Mouse (Mus musculus) forebrain, embryonic 11.5 days (tissue): ENCODE results near the gene B3galnt2. TPM values are rescaled to one million over a fixed set of nuclear protein-coding genes. Genes with fewer than 3 reads are reported as not detected.

Experiments used
- ATAC-seq: fragments of 200-750 bp; cut with Nextera tagmentation; replicated peaks from 2 replicates; pipeline ENCODE4 v1.8.0; 2017; ENCODE audit warnings: moderate TSS enrichment; ENCODE audit not compliant: low FRiP score
- DNase-seq: peaks from one replicate; pipeline ENCODE4 v3.0.0-alpha.2; 2017; ENCODE audit warnings: low spot score
- H3K27ac ChIP-seq: fragments of 300-500 bp; sonication (generic); 2 replicates; pipeline ENCODE4 v1.5.1; 2014; ENCODE audit warnings: low read depth, low read length
- H3K27me3 ChIP-seq: fragments of 300-500 bp; sonication (generic); 2 replicates; pipeline ENCODE4 v1.6.1; 2014; ENCODE audit warnings: mild to moderate bottlenecking, low read length, mixed read lengths; ENCODE audit not compliant: control insufficient read depth, insufficient read depth
- H3K36me3 ChIP-seq: fragments of 300-500 bp; sonication (generic); 2 replicates; pipeline ENCODE4 v1.6.1; 2014; ENCODE audit warnings: mild to moderate bottlenecking, low read length, moderate library complexity, mixed read lengths; ENCODE audit not compliant: control insufficient read depth, insufficient read depth
- H3K4me1 ChIP-seq: fragments of 300-500 bp; sonication (generic); replicated peaks from 2 replicates; pipeline ENCODE4 v1.6.1; 2014; ENCODE audit warnings: low read length, mixed read lengths; ENCODE audit not compliant: control insufficient read depth, insufficient read depth
- H3K4me2 ChIP-seq: fragments of 300-500 bp; sonication (generic); 2 replicates; pipeline ENCODE4 v1.6.1; 2014; ENCODE audit warnings: low read depth, mild to moderate bottlenecking, low read length, moderate library complexity, mixed read lengths; ENCODE audit not compliant: severe bottlenecking
- H3K4me3 ChIP-seq: fragments of 300-500 bp; sonication (generic); 2 replicates; pipeline ENCODE4 v1.5.1; 2014; ENCODE audit warnings: low read depth, low read length
- H3K9ac ChIP-seq: fragments of 300-500 bp; sonication (generic); 2 replicates; pipeline ENCODE4 v1.6.1; 2014; ENCODE audit warnings: low read length
- H3K9me3 ChIP-seq: fragments of 300-500 bp; sonication (generic); 2 replicates; pipeline ENCODE4 v1.6.1; 2016; ENCODE audit warnings: low read length, mixed read lengths; ENCODE audit not compliant: control insufficient read depth
- WGBS: fragments of 180-500 bp; shearing (Covaris S2); extraction: QIAGEN DNeasy Blood & Tissue Kit; methylation state at CpG from one replicate; pipeline ENCODE4 v1.1.7; 2014; 5-methylcytosine and 5-hydroxymethylcytosine counted together
- polyA plus RNA-seq: library from polyadenylated mRNA; unstranded; fragments of >200 nt; fragmentation: Nextera tagmentation; extraction: Ambion mirVana; gene quantifications from 2 replicates; pipeline ENCODE4 v1.2.1, GENCODE M21; 2014

B3galnt2 gene
- polyA plus RNA-seq, 1 experiment from 2014 or later: 44.1 TPM

DNA sequence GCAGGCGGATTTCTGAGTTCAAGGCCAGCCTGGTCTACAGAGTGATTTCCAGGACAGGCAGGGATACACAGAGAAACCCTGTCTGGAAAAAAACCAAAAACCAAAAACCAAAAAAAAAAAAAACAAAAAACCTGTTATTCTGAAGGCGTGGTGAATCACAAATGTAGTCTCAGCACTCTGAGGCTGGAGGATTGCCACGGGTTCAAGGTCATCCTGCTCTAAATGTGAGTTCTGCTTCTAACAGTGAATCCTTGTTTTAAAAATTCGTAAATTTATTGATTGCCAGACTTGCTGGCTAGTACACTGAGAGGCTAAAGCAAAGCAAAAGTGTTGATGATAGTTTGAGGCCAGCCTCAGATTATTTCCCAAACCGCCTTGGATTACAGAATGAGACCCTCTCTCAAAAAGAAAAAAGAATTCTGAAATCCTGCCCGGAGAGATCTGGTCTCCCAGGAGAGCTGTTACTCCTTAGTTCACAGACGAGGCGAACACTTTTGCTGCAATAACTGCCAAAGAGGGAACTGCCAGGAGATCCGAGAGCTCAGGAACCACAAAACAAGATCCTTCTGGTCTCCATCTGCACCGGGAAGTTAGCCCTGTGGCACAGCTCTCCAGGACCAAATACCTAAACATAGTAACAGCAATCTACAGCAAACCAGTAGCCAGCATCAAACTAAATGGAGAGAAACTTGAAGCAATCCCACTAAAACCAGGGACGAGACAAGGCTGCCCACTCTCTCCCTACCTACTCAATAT, 81.8 kb downstream of the B3galnt2 start:
- Histone ChIP-seq H3K4me3 (no peak overlapping the region), H3K27ac (no peak overlapping the region), H3K9ac (no peak overlapping the region), H3K4me1 (no peaks in the 10 kb centered on the region), H3K4me2 (no peak overlapping the region), H3K9me3 (no peaks in the 10 kb centered on the region), H3K36me3 (no peaks in the 10 kb centered on the region), H3K27me3 (no peaks in the 10 kb centered on the region)
- no peak for DNase-seq
- 97% methylated on average over 11 of the region's 11 CpGs for WGBS
- ATAC-seq: no peak

DNA sequence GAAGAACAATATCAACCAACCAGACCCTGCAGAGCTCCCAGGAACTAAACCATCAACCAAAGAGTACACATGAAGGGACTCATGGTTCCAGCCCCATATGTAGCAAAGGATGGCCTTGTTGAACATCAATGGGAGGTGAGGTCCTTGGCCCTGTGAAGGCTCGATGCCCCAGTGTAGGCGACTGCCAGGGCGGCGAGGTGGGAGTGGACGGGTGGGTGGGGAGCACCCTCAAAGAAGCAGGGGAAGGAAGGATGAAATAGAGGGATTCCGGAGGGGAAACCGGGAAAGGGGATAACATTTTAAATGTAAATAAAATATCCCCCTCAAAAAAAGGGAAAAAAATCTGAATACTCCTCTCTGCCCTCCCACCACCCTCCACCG, 84.6 kb downstream of the B3galnt2 start:
- Histone ChIP-seq H3K4me2 (peak overlapping the region; percentile 85), H3K27me3 (no peaks in the 10 kb centered on the region), H3K9me3 (no peaks in the 10 kb centered on the region), H3K36me3 (no peaks in the 10 kb centered on the region), H3K27ac (peak overlapping the region; percentile 93; the same call in 1 of the 2 replicates), H3K4me1 (no peaks in the 10 kb centered on the region), H3K4me3 (peak overlapping the region; percentile 65), H3K9ac (peak overlapping the region; percentile 91)
- DNase-seq (no peak), ATAC-seq (peak; percentile 51)
- WGBS: 1% methylated on average over 8 of the region's 8 CpGs

DNA sequence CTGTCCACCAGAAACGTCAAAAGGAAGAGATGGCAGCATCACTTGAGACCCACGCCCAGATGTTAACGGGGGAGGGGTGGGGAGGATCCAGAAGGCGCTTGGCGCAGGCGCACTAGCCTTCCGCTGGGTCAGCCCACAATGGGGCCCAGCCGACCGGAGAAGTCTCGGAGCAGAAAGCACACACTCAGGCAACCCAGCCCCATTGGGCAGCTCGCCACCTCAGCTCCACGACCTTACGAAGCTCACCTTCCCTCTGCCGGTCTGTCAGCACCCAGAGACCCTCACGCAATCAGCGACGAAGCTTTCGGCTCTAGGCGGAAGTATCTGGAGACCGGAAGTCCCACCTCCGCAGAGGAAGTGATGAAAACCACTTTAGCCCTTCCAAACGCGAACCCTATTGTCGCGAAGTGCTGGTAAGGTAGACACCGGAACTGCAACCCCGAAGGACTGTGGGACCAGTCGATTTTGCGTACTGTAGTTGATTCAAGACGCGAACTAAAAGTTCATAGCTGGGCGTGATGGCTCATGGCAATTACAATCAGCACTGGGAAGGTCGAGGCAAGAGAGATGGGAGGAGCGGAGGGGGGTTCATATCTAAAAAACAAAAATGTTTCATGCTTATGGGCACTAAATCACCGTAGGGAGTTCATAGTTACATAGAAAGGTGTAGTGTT, 85.2 kb downstream of the B3galnt2 start, which contains the start of gene Tbce:
Gene Tbce, minus strand, starts transcription at position 347 of the 674 bp plus-strand sequence.
- ATAC-seq (peak; percentile 96), DNase-seq (peak; percentile 92)
- under 1% methylated on average over 35 of the region's 35 CpGs for WGBS
- H3K4me2 ChIP-seq: peak within 1 kb of the TSS; percentile 85
- no peaks in the 10 kb centered on the region for H3K4me1 ChIP-seq
- peak within 1 kb of the TSS; percentile 93 for H3K27ac ChIP-seq
- no peaks in the 10 kb centered on the region for H3K36me3 ChIP-seq
- peak within 1 kb of the TSS; percentile 65 for H3K4me3 ChIP-seq
- no peaks in the 10 kb centered on the region for H3K9me3 ChIP-seq
- H3K9ac ChIP-seq: peak within 1 kb of the TSS; percentile 91
- no peaks in the 10 kb centered on the region for H3K27me3 ChIP-seq

DNA sequence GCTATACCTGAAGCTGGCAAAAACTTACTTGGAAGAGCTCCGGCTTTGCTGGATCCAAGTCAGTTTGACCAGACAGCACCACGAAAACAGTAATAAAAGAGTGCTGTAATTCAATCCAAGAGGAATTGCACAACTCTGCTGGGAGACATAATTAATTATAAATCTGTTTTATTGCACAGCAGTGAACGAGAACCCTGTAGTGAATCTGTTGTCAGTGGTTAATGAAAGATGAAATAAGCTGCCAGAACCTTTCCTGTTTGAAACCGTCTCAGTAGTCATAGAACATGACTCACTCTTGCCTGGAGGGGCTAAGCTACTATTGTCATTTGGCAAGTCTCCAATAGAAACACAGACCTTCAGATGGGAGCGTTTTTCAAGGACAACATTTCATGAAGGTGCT, 85.9 kb downstream of the B3galnt2 start:
- no peaks in the 10 kb centered on the region for H3K36me3 ChIP-seq
- no peaks in the 10 kb centered on the region for H3K27me3 ChIP-seq
- no peaks in the 10 kb centered on the region for H3K9me3 ChIP-seq
- peak overlapping the region; percentile 65 for H3K4me3 ChIP-seq
- no peak for ATAC-seq
- peak overlapping the region; percentile 85 for H3K4me2 ChIP-seq
- peak overlapping the region; percentile 91; the same call in 1 of the 2 replicates for H3K9ac ChIP-seq
- no peak overlapping the region for H3K27ac ChIP-seq
- 66% methylated on average over 5 of the region's 5 CpGs for WGBS
- DNase-seq: no peak
- H3K4me1 ChIP-seq: no peaks in the 10 kb centered on the region

DNA sequence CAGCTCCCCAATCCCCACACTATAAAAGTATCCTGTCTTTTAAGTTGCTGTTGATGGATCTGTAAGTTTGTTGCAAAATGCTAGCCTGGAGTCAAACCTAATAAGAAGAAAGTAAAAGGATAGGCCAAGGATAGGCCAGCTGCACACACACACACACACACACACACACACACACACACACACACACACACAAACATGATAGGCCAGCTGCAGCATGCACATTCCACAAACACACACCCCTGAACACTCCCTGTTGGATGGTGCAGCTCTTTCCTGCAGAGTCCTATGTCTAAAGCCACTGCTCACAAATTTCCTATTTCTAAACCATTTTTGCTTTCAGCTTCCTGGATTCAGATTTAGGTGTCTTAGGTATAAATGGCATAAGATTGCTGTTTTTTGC, 89.6 kb downstream of the B3galnt2 start:
- no peak overlapping the region for H3K9ac ChIP-seq
- H3K4me1 ChIP-seq: no peaks in the 10 kb centered on the region
- H3K27ac ChIP-seq: no peak overlapping the region
- DNase-seq: no peak
- no peak for ATAC-seq
- no peaks in the 10 kb centered on the region for H3K27me3 ChIP-seq
- H3K4me2 ChIP-seq: no peak overlapping the region
- H3K9me3 ChIP-seq: no peaks in the 10 kb centered on the region
- H3K4me3 ChIP-seq: no peak overlapping the region
- no peaks in the 10 kb centered on the region; the same call in 1 of the 2 replicates for H3K36me3 ChIP-seq

DNA sequence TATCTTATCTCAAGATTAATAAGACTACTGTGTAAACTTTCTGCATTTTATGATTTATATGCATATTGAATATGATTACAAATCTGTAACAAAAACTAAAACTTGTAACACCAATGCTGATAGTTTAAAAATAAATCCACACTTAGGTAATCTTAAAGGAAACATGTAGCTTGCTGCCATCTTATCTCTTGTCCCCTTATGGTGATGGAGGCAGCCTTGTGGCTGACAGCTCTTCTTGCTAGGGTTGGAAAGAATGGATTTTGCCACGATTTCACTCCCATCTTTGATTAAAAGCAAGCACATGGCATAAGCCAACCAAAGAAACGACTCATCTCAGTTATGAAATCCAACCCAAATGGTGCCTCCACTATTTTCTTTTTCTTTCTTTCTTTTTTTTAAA, 90.3 kb downstream of the B3galnt2 start:
- ATAC-seq (no peak), DNase-seq (no peak)
- Histone ChIP-seq H3K4me3 (no peak overlapping the region), H3K27ac (no peak overlapping the region), H3K36me3 (no peaks in the 10 kb centered on the region; the same call in 1 of the 2 replicates), H3K27me3 (no peaks in the 10 kb centered on the region), H3K9me3 (no peaks in the 10 kb centered on the region), H3K4me2 (no peak overlapping the region), H3K4me1 (no peaks in the 10 kb centered on the region), H3K9ac (no peak overlapping the region)
- 69% methylated on average over 2 of the region's 2 CpGs for WGBS

Other genes with a start within 250 kb of the B3galnt2 start
- 1.7 TPM in 2 replicates for gene Gng4, start 170.4 kb upstream of the B3galnt2 start, polyA plus RNA-seq
- 57.3 and 63.8 TPM in 2 replicates for gene Tbce, start 85.2 kb downstream of the B3galnt2 start, polyA plus RNA-seq
- 84.1 and 97.3 TPM in 2 replicates for gene Arid4b, start 108.8 kb downstream of the B3galnt2 start, polyA plus RNA-seq
- gene Ggps1, start 109.0 kb downstream of the B3galnt2 start, polyA plus RNA-seq: 64.9 and 71.9 TPM in 2 replicates